Mouse (Mus musculus) brain, adult 2 months (tissue): ENCODE data around the gene Samt3.

Experiments used
- DNase-seq: peaks from one replicate; pipeline ENCODE4 v3.0.0; 2011; ENCODE audit warnings: low read depth, low spot score

The Samt3 gene

GRCm38 (mm10) chrX:86043899-86044298 lies at the start of gene Samt3:
TSS of gene Samt3 (plus strand) at chrX:86044199.
- DNase-seq = no peak

- no peak for DNase-seq
Measured at GRCm38 (mm10) chrX:86016591-86016990, 27.4 kb upstream of the Samt3 start.

DNA sequence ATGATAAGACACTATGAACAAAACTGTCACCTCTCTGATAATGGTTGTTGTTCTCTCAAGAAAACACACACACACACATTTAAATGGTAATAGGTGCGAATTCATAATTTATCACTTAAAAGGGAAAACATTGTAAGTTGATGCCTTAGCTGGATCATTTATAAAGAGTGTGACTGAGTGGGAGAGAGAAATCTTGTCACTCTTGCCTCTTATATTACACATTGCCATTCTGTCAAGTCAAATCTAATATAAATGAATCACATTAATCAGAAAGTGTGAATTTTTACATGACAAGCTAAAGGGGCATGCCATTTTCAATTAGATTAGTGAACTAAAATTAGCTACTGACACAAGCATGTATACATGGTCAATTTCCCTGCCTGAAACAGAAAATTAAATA lies 44.7 kb downstream of the Samt3 start:
- DNase-seq = no peak
